Mouse (Mus musculus) gastrocnemius, adult 8-10 months (tissue): Measurements from ENCODE around the gene Prss16. TPM values are rescaled to one million over a fixed set of nuclear protein-coding genes. Genes with fewer than 3 reads are reported as not detected.

Experiments
- DNase-seq, 2 experiments: peaks; one replicate each; pipeline ENCODE4 v3.0.0; 2022; ENCODE audit warnings: low spot score in 2 of 2
- total RNA-seq, 4 experiments: library from RNA; stranded (reverse); gene quantifications; 2 replicates each; pipeline ENCODE4 v1.2.4; 2022

The Prss16 gene
- total RNA-seq, 4 experiments from 2014 or later: not detected

- DNase-seq: no peak
Measured at GRCm38 (mm10) chr13:22007872-22008271, 1.7 kb downstream of the Prss16 start.

- DNase-seq: no peak
Measured at GRCm38 (mm10) chr13:22007121-22007510, 2.4 kb downstream of the Prss16 start.

DNA sequence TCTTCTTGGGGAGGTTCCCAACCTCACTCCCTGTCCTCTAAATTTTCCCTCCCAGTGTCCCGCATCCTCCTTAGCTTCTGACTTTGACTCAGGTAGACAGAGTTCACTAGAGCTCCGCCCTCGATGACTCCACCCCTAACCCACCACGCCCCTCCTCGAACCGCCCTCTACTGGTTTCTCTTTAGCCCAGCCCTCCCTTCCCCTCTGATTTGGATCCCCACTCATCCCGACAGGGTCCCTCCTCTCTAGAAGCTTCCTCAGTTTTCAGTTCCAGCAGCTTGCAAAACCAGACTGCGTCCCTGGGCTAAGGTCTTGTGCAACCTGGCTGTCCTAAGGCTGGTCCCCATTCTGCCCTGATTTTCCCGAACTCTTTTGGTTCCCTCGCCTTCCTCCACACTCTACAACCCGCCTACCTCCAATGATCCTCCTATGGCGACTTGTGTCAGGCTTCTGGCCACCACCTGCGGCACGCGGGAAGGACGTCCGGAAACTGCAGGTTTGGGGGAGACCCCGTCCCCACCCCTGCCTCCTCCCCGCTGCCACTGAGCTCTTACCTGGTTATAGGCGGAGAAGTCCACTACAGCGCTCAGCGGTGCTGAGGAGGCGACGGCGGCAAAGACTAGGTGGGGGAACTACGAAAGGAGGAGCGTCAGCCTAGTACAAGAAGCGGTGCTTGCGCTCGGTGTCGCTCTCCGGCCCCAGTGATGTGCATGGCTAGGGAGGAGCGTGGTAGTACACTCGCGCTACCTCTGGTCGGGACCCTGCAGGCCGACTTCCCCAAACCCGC is 3.0 kb downstream of the Prss16 start:
- no peak for DNase-seq

- no peak for DNase-seq
Measured at GRCm38 (mm10) chr13:22005605-22006333, 3.8 kb downstream of the Prss16 start.

- no peak for DNase-seq
Measured at GRCm38 (mm10) chr13:22001823-22002222, 7.7 kb downstream of the Prss16 start.

GRCm38 (mm10) chr13:22001346-22001745 is 8.2 kb downstream of the Prss16 start:
- no peak for DNase-seq

GRCm38 (mm10) chr13:21999147-21999546 is 10.4 kb downstream of the Prss16 start:
- DNase-seq: no peak

- DNase-seq: no peak
Measured at GRCm38 (mm10) chr13:21998412-21998811, 11.1 kb downstream of the Prss16 start.

GRCm38 (mm10) chr13:21997821-21998220 is 11.7 kb downstream of the Prss16 start:
- DNase-seq: no peak

DNA sequence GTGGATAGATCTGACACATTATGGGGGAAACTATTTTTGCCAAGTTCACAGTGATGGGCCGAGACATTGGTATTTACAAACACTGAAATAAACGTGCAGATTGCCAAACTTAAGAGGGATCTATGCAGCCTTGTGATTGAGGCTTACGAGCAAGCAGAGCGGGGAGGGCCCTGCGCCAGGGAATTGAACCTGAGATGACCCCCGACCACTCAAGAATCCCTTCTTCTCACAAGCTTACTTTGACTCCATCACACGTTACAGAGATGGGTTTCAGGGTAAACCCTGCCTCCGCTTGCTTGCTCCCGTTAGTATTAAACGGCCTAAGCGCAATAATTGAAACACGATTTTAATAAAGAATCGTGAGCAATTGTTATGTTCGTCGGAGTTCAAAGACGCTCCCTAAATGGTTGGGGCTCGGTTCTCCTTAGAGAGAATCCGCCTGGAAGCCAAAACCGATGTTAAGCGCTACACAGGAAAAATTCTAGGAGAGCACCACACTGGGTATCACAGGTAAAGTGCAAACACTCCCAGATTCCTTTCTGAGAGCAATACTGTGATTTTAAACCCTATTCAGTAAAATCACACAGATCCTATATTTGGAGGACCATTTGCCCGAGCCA is 12.2 kb downstream of the Prss16 start:
- DNase-seq: no peak

- DNase-seq: no peak
Measured at GRCm38 (mm10) chr13:21996840-21997185, 12.7 kb downstream of the Prss16 start.

DNA sequence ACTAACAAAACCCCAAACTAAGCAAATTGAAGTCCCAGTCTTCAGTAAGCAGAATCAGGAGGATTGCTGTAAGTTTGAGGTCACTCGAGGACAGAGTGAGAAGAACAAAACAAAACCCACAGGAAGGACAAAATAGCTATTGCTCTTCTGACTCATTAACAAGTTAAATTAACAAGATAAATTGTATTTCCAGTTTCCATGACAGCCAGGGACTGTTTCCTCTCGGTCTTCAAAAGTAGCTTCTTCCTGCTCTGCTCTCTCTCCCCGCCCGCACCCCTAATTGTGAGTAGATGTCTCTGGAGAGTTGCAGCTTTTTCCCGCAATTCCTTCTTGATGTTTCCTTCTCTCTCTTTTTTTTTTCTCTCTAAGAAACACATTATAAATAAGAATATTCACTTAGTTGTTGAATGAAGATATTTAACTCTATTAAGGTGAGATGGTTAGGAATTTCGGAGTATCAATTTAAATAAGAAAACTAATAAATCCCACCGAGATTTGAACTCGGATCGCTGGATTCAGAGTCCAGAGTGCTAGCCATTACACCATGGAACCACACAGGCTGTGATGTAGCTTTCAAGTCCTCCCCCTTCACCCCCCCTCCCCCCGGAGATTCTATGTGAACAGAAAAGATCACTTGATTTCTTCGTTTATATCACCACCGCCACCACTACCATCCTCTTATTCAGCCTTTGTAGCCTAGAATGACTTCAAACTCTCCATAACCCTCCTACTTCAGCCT is 13.3 kb downstream of the Prss16 start:
- no peak for DNase-seq

DNA sequence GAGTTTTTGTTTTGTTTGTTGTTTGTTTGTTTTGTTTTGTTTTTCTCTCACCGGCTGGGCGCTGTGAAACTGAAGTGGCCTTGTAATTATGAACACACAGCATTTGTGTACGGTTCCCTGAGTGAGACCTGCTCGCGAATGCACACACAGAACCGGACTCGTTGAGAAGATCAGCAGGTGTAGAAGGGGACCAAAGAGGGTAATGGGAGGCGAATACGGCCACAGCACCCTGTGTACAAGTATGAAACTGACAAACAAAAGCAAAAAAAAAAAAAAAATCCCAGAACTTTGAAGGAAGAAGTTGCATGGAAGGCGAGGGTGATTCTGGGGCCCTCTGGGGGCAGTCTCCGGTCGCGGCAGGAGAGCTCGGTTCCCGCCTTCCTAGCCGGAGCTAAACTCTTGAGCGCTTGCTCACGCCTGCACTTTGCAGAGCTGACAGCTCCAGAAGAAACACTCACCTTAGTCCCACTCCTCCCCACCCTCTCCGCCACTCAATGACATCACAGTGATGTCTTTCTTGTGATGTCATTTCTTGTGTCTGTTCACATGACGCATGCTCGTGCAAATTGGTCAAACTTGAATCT is 14.1 kb downstream of the Prss16 start:
- no peak for DNase-seq

- DNase-seq: no peak
Measured at GRCm38 (mm10) chr13:21994896-21995295, 14.6 kb downstream of the Prss16 start.

- DNase-seq: no peak
Measured at GRCm38 (mm10) chr13:21993957-21994738, 15.4 kb downstream of the Prss16 start.

DNA sequence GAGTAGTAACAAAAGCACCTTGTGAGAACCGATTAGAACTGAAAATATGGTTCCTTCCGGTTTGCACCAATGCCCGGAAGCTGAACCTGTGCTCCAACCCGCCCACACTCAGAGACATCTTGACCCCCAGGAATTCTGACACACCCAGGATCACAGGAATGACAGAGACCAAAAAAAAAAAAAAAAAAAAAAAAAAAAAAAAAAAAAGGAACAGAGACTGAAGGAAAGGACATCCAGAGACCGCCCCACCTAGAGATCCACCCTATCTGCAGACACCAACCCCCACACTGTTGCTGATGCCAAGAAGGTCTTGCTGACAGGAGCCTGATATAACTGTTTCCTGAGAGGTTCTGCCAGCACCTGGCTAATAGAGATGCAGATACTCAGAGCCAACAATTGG is 17.0 kb downstream of the Prss16 start:
- no peak for DNase-seq

DNA sequence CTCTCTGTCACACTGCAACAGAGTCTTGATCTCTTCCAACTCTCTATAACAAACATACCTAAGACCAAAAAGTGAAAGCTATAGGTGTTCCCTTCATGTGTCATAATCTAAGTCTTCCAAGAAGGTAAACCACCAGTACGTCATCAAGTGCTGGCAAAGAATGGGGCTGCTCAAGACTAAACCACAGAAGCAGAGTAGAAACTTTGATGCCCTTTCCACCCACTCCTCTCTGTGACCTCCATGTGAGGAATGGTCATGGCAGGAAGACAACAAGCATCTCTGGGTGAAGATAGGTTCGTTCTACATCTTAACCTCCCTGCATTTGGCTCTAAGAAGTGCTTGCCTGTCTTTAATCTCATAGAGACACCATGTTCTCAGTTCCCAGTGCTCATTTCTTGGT is 25.1 kb downstream of the Prss16 start:
- no peak for DNase-seq

- no peak for DNase-seq
Measured at GRCm38 (mm10) chr13:21981803-21982193, 27.7 kb downstream of the Prss16 start.

DNA sequence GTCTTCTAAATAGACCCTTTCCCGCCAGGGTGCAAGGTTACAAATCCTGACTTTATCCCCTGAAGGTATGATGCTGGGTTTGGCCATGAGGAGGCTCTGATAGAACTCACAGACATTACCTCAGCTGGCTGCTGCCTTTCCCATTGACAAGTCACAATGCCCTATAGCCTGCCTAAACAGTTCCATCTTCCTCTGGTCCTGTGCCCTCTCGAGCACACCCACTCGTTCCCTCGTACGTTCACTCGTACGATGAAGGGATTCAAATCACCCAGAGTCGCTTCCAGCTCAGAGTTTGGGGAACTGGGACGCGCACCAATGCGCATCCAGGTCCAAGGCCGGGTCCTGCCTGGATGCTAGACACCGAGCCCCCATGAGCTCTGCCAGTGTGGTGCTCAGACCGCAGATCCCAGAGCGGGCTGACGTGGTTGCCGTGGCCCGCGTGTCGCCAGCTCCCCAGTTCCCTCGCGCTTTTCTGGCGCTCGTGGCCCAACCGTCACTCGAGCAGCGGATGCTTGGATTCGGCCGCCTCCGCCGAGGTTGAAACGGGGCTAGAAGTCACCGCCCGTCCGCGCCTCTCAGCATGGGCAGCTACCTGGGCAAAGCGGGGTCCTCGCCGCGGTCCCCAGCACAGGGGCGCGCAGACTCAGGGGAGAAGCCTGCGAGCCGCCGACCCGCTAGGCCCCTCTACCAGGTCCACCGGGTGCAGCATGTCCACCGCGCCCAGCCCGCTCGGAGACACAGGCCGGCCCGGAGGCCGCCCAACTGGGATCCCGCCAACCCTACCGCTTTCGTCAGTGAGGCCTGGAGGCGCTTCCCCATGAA is 28.4 kb downstream of the Prss16 start, which contains the start of gene Pom121l2:
Gene Pom121l2, plus strand, starts transcription at position 214 of the 822 bp plus-strand sequence.
- peak; percentile 23 to 44 for DNase-seq
